Mouse (Mus musculus) regulatory T cell (primary cell): Measurements from ENCODE around the gene Pigb.
"Not testable (repeated sequence)": the region's sequence is repeated elsewhere in the genome, so short reads cannot be mapped to it uniquely, and the experiment has no call there.

Experiments
- in situ Hi-C: fragments of 300-600 bp; cut with MboI, MseI; formaldehyde crosslinking; loops from one replicate; pipeline ENCODE4 v1.15.1; 2025; ENCODE audit warnings: high pct_unique_total_duplicates

The Pigb gene

GRCm38 (mm10) chr9:73040080-73040479 lies at the start of gene Pigb:
Gene Pigb, minus strand, starts transcription at chr9:73040378.
- in situ Hi-C loops = loop anchor here (5.0 kb wide), 2 partner anchors 52 to 78 kb away; no protein-coding TSS in a partner anchor

GRCm38 (mm10) chr9:73089222-73089920 lies 49.2 kb upstream of the Pigb start:
- in situ Hi-C loops = no loop called here

GRCm38 (mm10) chr9:73087581-73087980 lies 47.4 kb upstream of the Pigb start:
- in situ Hi-C loops = no loop called here

- in situ Hi-C loops = no loop called here
Measured at GRCm38 (mm10) chr9:73087121-73087520, 46.9 kb upstream of the Pigb start.

- in situ Hi-C loops = no loop called here
Measured at GRCm38 (mm10) chr9:73085845-73086244, 45.7 kb upstream of the Pigb start.

- in situ Hi-C loops = no loop called here
Measured at GRCm38 (mm10) chr9:73083956-73084355, 43.8 kb upstream of the Pigb start.

- in situ Hi-C loops = no loop called here
Measured at GRCm38 (mm10) chr9:73082291-73083000, 42.3 kb upstream of the Pigb start.

- in situ Hi-C loops = no loop called here
Measured at GRCm38 (mm10) chr9:73079801-73080325, 39.7 kb upstream of the Pigb start.

GRCm38 (mm10) chr9:73079349-73079748 lies 39.2 kb upstream of the Pigb start:
- in situ Hi-C loops = not testable (repeated sequence)

GRCm38 (mm10) chr9:73073169-73073568 lies 33.0 kb upstream of the Pigb start:
- in situ Hi-C loops = no loop called here

GRCm38 (mm10) chr9:73072426-73072825 lies 32.2 kb upstream of the Pigb start:
- in situ Hi-C loops = no loop called here

GRCm38 (mm10) chr9:73070971-73071659 lies 30.9 kb upstream of the Pigb start:
- in situ Hi-C loops = no loop called here

GRCm38 (mm10) chr9:73068688-73069087 lies 28.5 kb upstream of the Pigb start:
- in situ Hi-C loops = no loop called here

- in situ Hi-C loops = no loop called here
Measured at GRCm38 (mm10) chr9:73068230-73068679, 28.1 kb upstream of the Pigb start.

- in situ Hi-C loops = no loop called here
Measured at GRCm38 (mm10) chr9:73067086-73067485, 26.9 kb upstream of the Pigb start.

- in situ Hi-C loops = no loop called here
Measured at GRCm38 (mm10) chr9:73063621-73064290, 23.6 kb upstream of the Pigb start.

GRCm38 (mm10) chr9:73059224-73059623 lies 19.0 kb upstream of the Pigb start:
- in situ Hi-C loops = no loop called here

GRCm38 (mm10) chr9:73055441-73055911 lies 15.3 kb upstream of the Pigb start:
- in situ Hi-C loops = no loop called here

GRCm38 (mm10) chr9:73050606-73051005 lies 10.4 kb upstream of the Pigb start:
- in situ Hi-C loops = no loop called here

GRCm38 (mm10) chr9:73049833-73050232 lies 9.7 kb upstream of the Pigb start:
- in situ Hi-C loops = no loop called here

- in situ Hi-C loops = no loop called here
Measured at GRCm38 (mm10) chr9:73048927-73049326, 8.7 kb upstream of the Pigb start.
